Mouse (Mus musculus): ENCODE measurements around the gene Efnb2. TPM values are rescaled to one million over a fixed set of nuclear protein-coding genes. Genes with fewer than 3 reads are reported as not detected.

The Efnb2 gene
- total RNA-seq, 1 experiment from 2014 or later = 0.89 TPM

GRCm38 (mm10) chr8:8631394-8631793, 29.6 kb downstream of the Efnb2 start:
- ATAC-seq (replicated peaks in 1 of 2; ENCODE audit: insufficient read depth in 1 of 2, low FRiP score in 2 of 2, low TSS enrichment in 1 of 2, low read depth in 1 of 2, poor library complexity in 2 of 2, severe bottlenecking in 2 of 2) = no peak

GRCm38 (mm10) chr8:8624017-8624416, 37.0 kb downstream of the Efnb2 start:
- ATAC-seq (replicated peaks in 1 of 2; ENCODE audit: insufficient read depth in 1 of 2, low FRiP score in 2 of 2, low TSS enrichment in 1 of 2, low read depth in 1 of 2, poor library complexity in 2 of 2, severe bottlenecking in 2 of 2) = no peak

DNA sequence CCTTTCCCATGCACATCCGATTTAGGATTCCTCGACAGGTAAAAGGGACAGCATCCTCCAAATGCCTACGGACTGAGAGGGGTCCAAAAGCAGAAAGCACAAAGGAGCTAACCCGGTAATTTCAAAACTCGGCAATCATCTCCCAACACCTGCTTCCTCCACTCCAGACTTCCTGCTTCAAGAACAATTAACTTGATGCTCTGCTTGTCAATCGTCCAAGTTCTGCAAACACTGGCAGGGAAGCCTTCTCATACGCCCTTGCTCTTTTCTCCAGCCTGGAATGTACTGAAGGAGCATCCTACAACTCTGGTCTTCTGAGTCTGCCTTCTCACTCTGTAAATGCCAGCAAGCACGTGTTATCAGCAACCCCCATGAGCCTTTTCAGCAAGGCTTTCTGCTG, 37.6 kb downstream of the Efnb2 start:
- ATAC-seq (replicated peaks in 1 of 2; ENCODE audit: insufficient read depth in 1 of 2, low FRiP score in 2 of 2, low TSS enrichment in 1 of 2, low read depth in 1 of 2, poor library complexity in 2 of 2, severe bottlenecking in 2 of 2) = peak; percentile 88 to 92

DNA sequence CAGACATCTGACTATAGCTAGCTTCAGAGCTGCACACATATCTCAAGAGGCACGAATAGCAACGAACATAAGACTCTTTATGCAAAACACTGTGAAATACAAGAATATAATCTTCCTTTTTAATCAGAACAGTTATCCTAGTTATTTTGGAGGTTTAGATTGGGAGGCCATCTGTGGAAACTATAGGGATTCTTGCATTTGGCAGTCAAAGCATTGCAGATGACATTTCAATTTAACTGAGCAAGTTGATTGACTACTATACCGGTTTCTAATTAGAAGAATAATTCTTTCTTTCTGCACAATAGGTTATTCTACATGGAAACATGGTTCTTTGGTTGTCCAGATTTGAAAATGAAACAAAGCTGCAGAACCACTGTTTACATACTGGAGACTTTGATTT, 38.6 kb downstream of the Efnb2 start:
- no peak for ATAC-seq (replicated peaks in 1 of 2; ENCODE audit: insufficient read depth in 1 of 2, low FRiP score in 2 of 2, low TSS enrichment in 1 of 2, low read depth in 1 of 2, poor library complexity in 2 of 2, severe bottlenecking in 2 of 2)

- no peak for ATAC-seq (replicated peaks in 1 of 2; ENCODE audit: insufficient read depth in 1 of 2, low FRiP score in 2 of 2, low TSS enrichment in 1 of 2, low read depth in 1 of 2, poor library complexity in 2 of 2, severe bottlenecking in 2 of 2)
Observed at GRCm38 (mm10) chr8:8622031-8622430, 39.0 kb downstream of the Efnb2 start.

GRCm38 (mm10) chr8:8621236-8621917, 39.7 kb downstream of the Efnb2 start:
- no peak for ATAC-seq (replicated peaks in 1 of 2; ENCODE audit: insufficient read depth in 1 of 2, low FRiP score in 2 of 2, low TSS enrichment in 1 of 2, low read depth in 1 of 2, poor library complexity in 2 of 2, severe bottlenecking in 2 of 2)

- no peak for ATAC-seq (replicated peaks in 1 of 2; ENCODE audit: insufficient read depth in 1 of 2, low FRiP score in 2 of 2, low TSS enrichment in 1 of 2, low read depth in 1 of 2, poor library complexity in 2 of 2, severe bottlenecking in 2 of 2)
Observed at GRCm38 (mm10) chr8:8620536-8620935, 40.5 kb downstream of the Efnb2 start.

DNA sequence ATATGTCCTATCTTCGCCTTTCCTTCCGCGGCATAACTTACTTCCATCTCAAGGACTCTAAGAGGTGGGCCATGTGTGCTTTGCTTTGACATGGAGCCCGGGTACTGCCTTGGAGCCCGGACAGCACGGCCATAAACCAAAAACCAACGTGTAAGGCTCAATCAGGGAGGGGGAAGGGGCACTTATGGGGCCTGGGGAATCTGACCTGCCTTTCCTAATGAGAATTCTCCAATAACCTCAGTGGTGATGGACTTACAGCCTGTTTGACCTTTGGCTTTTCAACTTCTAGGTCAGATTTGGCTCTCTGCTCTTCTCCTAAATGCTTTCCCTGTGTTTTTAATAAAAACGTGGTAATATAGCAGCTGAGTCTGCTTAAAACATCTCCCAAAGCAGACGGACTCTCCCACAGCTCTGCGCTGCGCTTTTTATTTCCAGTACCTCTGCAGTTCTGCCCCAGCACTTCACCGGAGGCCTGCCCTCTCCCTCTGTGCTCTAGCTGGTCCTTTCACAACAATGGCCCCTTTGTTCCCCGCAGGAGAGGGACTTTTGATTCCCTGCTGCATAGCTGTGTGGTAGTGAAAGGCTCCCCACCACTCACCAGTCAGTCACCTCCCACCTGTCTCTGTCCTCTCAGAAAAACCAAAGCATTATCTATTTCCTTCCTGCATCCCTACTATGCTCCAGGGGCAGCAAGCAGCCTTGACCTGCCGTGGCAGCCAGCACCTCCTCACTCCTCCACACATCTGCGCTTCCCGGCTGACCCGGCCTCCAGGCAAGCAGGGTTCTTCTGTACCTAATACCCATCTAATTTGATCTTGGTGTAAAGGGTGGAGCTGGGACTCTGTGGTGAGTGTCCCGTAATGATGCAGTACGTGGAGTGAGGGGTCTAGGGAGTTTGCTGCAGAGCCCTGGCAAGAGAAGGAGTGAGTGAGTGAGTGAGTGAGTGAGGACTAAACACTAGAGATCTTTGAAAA, 41.5 kb downstream of the Efnb2 start:
- ATAC-seq (replicated peaks in 1 of 2; ENCODE audit: insufficient read depth in 1 of 2, low FRiP score in 2 of 2, low TSS enrichment in 1 of 2, low read depth in 1 of 2, poor library complexity in 2 of 2, severe bottlenecking in 2 of 2) = no peak

- no peak for ATAC-seq (replicated peaks in 1 of 2; ENCODE audit: insufficient read depth in 1 of 2, low FRiP score in 2 of 2, low TSS enrichment in 1 of 2, low read depth in 1 of 2, poor library complexity in 2 of 2, severe bottlenecking in 2 of 2)
Observed at GRCm38 (mm10) chr8:8613844-8614243, 47.2 kb downstream of the Efnb2 start.

DNA sequence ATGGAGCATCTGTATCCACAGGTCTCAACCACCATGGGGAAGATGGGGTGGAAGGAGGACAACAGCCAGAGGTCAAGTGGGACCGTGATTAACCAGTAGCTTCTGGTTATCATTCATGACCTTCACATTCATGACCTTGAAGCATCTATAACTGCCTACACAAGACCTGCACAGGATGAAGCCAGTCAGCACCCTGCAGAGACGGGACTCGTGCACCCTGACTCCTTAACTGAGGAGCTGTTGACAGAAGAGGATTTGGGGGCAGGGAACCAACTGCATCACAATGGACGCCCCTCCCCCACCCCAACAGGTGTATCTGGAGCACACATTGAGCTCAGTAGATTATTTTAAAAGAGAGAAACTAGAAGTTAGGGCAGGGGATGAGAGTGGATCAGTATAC, 49.1 kb downstream of the Efnb2 start:
- ATAC-seq (replicated peaks in 1 of 2; ENCODE audit: insufficient read depth in 1 of 2, low FRiP score in 2 of 2, low TSS enrichment in 1 of 2, low read depth in 1 of 2, poor library complexity in 2 of 2, severe bottlenecking in 2 of 2) = no peak

GRCm38 (mm10) chr8:8609791-8610190, 51.3 kb downstream of the Efnb2 start:
- ATAC-seq (replicated peaks in 1 of 2; ENCODE audit: insufficient read depth in 1 of 2, low FRiP score in 2 of 2, low TSS enrichment in 1 of 2, low read depth in 1 of 2, poor library complexity in 2 of 2, severe bottlenecking in 2 of 2) = no peak

- ATAC-seq (replicated peaks in 1 of 2; ENCODE audit: insufficient read depth in 1 of 2, low FRiP score in 2 of 2, low TSS enrichment in 1 of 2, low read depth in 1 of 2, poor library complexity in 2 of 2, severe bottlenecking in 2 of 2) = no peak
Observed at GRCm38 (mm10) chr8:8609141-8609540, 51.9 kb downstream of the Efnb2 start.

GRCm38 (mm10) chr8:8605621-8606020, 55.4 kb downstream of the Efnb2 start:
- ATAC-seq (replicated peaks in 1 of 2; ENCODE audit: insufficient read depth in 1 of 2, low FRiP score in 2 of 2, low TSS enrichment in 1 of 2, low read depth in 1 of 2, poor library complexity in 2 of 2, severe bottlenecking in 2 of 2) = no peak

GRCm38 (mm10) chr8:8603875-8604274, 57.2 kb downstream of the Efnb2 start:
- no peak for ATAC-seq (replicated peaks in 1 of 2; ENCODE audit: insufficient read depth in 1 of 2, low FRiP score in 2 of 2, low TSS enrichment in 1 of 2, low read depth in 1 of 2, poor library complexity in 2 of 2, severe bottlenecking in 2 of 2)

GRCm38 (mm10) chr8:8602616-8603461, 58.2 kb downstream of the Efnb2 start:
- peak; percentile 88 to 96 for ATAC-seq (replicated peaks in 1 of 2; ENCODE audit: insufficient read depth in 1 of 2, low FRiP score in 2 of 2, low TSS enrichment in 1 of 2, low read depth in 1 of 2, poor library complexity in 2 of 2, severe bottlenecking in 2 of 2)

DNA sequence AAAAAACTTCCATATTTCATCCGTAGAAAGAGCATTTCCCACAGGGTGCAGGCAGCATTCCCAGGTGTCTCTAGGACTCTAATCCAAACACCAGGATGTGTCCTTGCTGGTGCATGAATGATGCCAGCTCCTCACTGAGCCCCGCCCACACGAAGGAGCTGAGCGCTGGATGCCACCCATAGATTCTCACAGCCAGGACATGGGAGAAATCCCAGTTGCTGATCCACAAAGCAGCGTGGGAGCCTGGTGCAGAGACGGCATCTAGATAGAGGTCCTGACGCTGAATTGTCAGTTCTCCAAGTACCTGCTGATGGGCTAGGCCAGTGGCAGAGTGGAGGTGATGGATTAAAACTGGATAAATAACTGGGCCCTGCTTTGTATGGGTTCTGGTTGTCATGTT, 61.1 kb downstream of the Efnb2 start:
- no peak for ATAC-seq (replicated peaks in 1 of 2; ENCODE audit: insufficient read depth in 1 of 2, low FRiP score in 2 of 2, low TSS enrichment in 1 of 2, low read depth in 1 of 2, poor library complexity in 2 of 2, severe bottlenecking in 2 of 2)

- no peak for ATAC-seq (replicated peaks in 1 of 2; ENCODE audit: insufficient read depth in 1 of 2, low FRiP score in 2 of 2, low TSS enrichment in 1 of 2, low read depth in 1 of 2, poor library complexity in 2 of 2, severe bottlenecking in 2 of 2)
Observed at GRCm38 (mm10) chr8:8597434-8597833, 63.6 kb downstream of the Efnb2 start.
